Mouse (Mus musculus) midbrain, embryonic 16.5 days (tissue): ENCODE measurements at regions not wholly inside any gene's neighbourhood (a gene's known extent, or its start where the extent isn't known, plus 50 kb on each side); places are given as distances from the start of the nearest gene placed in this dataset.
A peak's percentile ranks its signal among the peaks of the same experiment; 100 is the strongest.

Experiments used
- ATAC-seq: fragments of 200-750 bp; cut with Nextera tagmentation; 2 replicates; pipeline ENCODE4 v1.8.0; 2017; ENCODE audit warnings: moderate TSS enrichment
- H3K27ac ChIP-seq: fragments of 300-500 bp; sonication (generic); 2 replicates; pipeline ENCODE4 v1.5.1; 2014; ENCODE audit warnings: mild to moderate bottlenecking, low read length, mixed read lengths
- H3K27me3 ChIP-seq: fragments of 300-500 bp; sonication (generic); 2 replicates; pipeline ENCODE4 v1.6.1; 2014; ENCODE audit warnings: low read depth, low read length, mixed read lengths; ENCODE audit not compliant: control insufficient read depth, insufficient read depth
- H3K36me3 ChIP-seq: fragments of 300-500 bp; sonication (generic); 2 replicates; pipeline ENCODE4 v1.6.1; 2014; ENCODE audit warnings: mild to moderate bottlenecking, low read length, moderate library complexity, mixed read lengths; ENCODE audit not compliant: control insufficient read depth, insufficient read depth
- H3K4me1 ChIP-seq: fragments of 300-500 bp; sonication (generic); 2 replicates; pipeline ENCODE4 v1.6.1; 2014; ENCODE audit warnings: mild to moderate bottlenecking, low read length, mixed read lengths; ENCODE audit not compliant: control insufficient read depth, insufficient read depth
- H3K4me2 ChIP-seq: fragments of 300-500 bp; sonication (generic); 2 replicates; pipeline ENCODE4 v1.6.1; 2014; ENCODE audit warnings: mild to moderate bottlenecking, low read length, mixed read lengths
- H3K4me3 ChIP-seq: fragments of 300-500 bp; sonication (generic); 2 replicates; pipeline ENCODE4 v1.5.1; 2014; ENCODE audit warnings: low read depth, mild to moderate bottlenecking, low read length, moderate library complexity, mixed read lengths
- H3K9ac ChIP-seq: fragments of 300-500 bp; sonication (generic); 2 replicates; pipeline ENCODE4 v1.6.1; 2014; ENCODE audit warnings: low read depth, low read length, mixed read lengths
- H3K9me3 ChIP-seq: fragments of 300-500 bp; sonication (generic); replicated peaks from 2 replicates; pipeline ENCODE4 v1.6.1; 2014; ENCODE audit warnings: mild to moderate bottlenecking, low read length, mixed read lengths; ENCODE audit not compliant: control insufficient read depth, poor library complexity, severe bottlenecking
- WGBS: fragments of 180-500 bp; shearing (Covaris S2); extraction: QIAGEN DNeasy Blood & Tissue Kit; methylation state at CpG from one replicate; pipeline ENCODE4 v1.1.7; 2014; 5-methylcytosine and 5-hydroxymethylcytosine counted together

DNA sequence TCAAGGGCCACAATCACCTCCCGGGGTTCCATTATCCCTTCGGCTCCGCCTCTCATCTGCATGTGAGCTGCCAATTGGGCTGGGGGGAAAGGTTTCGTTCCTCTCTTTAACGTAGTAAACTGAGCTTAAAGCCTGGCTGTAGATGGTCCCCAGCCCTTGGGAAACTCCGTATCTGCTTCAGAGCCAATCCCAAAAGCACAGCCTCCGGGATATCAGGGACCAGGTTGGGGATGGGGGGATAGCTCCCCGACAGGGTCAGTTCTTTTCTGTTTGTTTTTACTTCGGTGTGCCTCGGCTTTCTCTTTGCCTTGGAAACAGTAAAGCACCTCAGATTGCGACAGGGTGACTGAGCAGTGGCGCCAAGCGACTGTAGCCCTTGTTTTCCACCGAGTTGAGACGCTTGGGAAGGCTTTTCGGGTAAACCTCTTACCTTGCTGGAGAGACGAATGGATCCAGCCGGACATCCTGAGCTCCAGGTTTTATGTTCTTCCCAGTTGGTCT is 64.5 kb downstream of the Tfap2c start:
- Histone ChIP-seq H3K4me2 (peak overlapping the region; percentile 55), H3K36me3 (no peaks in the 10 kb centered on the region), H3K9me3 (no peaks in the 10 kb centered on the region), H3K27me3 (peaks cover 9% of the 10 kb centered on the region), H3K4me1 (no peaks in the 10 kb centered on the region), H3K4me3 (peak overlapping the region; percentile 29), H3K27ac (no peak overlapping the region), H3K9ac (0 out of 2 replicates have a peak overlapping the region, but pooled peaks have one; percentile 33)
- no peak for ATAC-seq
- WGBS: under 1% methylated on average over 18 of the region's 18 CpGs

GRCm38 (mm10) chr2:172615148-172615547 is 65.8 kb downstream of the Tfap2c start:
- Histone ChIP-seq H3K4me3 (no peak overlapping the region), H3K27me3 (peaks cover 9% of the 10 kb centered on the region), H3K4me2 (no peak overlapping the region), H3K4me1 (no peaks in the 10 kb centered on the region), H3K36me3 (no peaks in the 10 kb centered on the region), H3K9ac (no peak overlapping the region), H3K9me3 (no peaks in the 10 kb centered on the region), H3K27ac (no peak overlapping the region)
- ATAC-seq: no peak
- WGBS: 50% methylated on average over 2 of the region's 2 CpGs

DNA sequence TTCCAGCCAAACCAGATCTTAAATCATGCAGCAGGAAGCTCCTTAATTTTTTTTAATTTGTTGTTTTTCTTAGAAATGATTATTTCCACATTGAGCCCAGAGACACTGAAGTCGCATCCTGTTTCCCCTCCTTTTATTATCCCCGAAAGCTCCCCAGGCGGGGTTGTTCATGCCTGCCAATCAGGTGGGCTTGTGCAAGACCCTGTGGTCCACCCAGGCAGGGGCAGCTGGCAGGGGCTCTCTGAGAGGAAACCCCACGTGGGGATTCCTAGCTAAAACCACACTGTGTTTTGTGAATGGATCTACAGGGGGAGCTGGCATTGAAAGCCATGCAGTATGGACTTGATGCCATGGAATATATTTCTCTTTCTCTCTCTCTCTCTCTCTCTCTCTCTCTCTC is 66.2 kb downstream of the Tfap2c start:
- Histone ChIP-seq H3K9ac (no peak overlapping the region), H3K9me3 (no peaks in the 10 kb centered on the region), H3K4me1 (no peaks in the 10 kb centered on the region), H3K36me3 (no peaks in the 10 kb centered on the region), H3K4me3 (no peak overlapping the region), H3K27ac (no peak overlapping the region), H3K4me2 (no peak overlapping the region), H3K27me3 (peaks cover 9% of the 10 kb centered on the region)
- no peak for ATAC-seq
- 20% methylated on average over 4 of the region's 4 CpGs for WGBS

GRCm38 (mm10) chr2:172619168-172619567 is 69.8 kb downstream of the Tfap2c start:
- Histone ChIP-seq H3K27ac (no peak overlapping the region), H3K27me3 (no peaks in the 10 kb centered on the region), H3K4me2 (no peak overlapping the region), H3K9ac (no peak overlapping the region), H3K4me1 (peaks cover 7% of the 10 kb centered on the region), H3K4me3 (no peak overlapping the region), H3K36me3 (no peaks in the 10 kb centered on the region), H3K9me3 (no peaks in the 10 kb centered on the region)
- WGBS: 82% methylated on average over 7 of the region's 7 CpGs
- no peak for ATAC-seq

- H3K36me3 ChIP-seq: no peaks in the 10 kb centered on the region
- H3K27me3 ChIP-seq: no peaks in the 10 kb centered on the region
- no peak for ATAC-seq
- no peaks in the 10 kb centered on the region for H3K9me3 ChIP-seq
- H3K9ac ChIP-seq: no peak overlapping the region
- no peak overlapping the region for H3K4me3 ChIP-seq
- peaks cover 7% of the 10 kb centered on the region for H3K4me1 ChIP-seq
- no peak overlapping the region for H3K4me2 ChIP-seq
- WGBS: 66% methylated on average over 5 of the region's 5 CpGs
- no peak overlapping the region for H3K27ac ChIP-seq
These were observed 70.6 kb downstream of the Tfap2c start for GRCm38 (mm10) chr2:172620001-172620400.

DNA sequence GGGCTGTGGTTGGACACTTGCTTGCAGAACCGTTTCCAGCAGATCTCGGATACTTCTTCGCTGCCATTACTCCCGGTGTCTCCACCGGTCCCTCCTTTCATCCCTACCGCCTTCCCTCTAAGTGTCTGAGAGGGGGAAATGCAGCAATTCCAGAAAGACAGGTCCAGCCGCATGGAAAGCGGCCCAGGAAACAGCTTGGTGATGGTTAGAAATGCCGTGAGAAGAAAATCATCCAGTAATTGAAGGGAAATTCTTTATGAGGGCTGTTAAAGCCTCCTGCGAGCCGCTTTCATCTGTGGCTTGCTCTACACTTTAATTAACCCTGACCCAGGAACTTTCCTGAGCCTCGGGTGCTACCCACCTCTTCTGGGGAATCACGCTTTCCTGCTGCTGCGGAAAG is 74.3 kb downstream of the Tfap2c start:
- Histone ChIP-seq H3K36me3 (no peaks in the 10 kb centered on the region), H3K27me3 (no peaks in the 10 kb centered on the region), H3K4me3 (no peak overlapping the region), H3K27ac (no peak overlapping the region), H3K4me2 (peak overlapping the region; percentile 25), H3K4me1 (peaks cover 7% of the 10 kb centered on the region), H3K9me3 (no peaks in the 10 kb centered on the region), H3K9ac (no peak overlapping the region)
- WGBS: 11% methylated on average over 14 of the region's 14 CpGs
- no peak for ATAC-seq

DNA sequence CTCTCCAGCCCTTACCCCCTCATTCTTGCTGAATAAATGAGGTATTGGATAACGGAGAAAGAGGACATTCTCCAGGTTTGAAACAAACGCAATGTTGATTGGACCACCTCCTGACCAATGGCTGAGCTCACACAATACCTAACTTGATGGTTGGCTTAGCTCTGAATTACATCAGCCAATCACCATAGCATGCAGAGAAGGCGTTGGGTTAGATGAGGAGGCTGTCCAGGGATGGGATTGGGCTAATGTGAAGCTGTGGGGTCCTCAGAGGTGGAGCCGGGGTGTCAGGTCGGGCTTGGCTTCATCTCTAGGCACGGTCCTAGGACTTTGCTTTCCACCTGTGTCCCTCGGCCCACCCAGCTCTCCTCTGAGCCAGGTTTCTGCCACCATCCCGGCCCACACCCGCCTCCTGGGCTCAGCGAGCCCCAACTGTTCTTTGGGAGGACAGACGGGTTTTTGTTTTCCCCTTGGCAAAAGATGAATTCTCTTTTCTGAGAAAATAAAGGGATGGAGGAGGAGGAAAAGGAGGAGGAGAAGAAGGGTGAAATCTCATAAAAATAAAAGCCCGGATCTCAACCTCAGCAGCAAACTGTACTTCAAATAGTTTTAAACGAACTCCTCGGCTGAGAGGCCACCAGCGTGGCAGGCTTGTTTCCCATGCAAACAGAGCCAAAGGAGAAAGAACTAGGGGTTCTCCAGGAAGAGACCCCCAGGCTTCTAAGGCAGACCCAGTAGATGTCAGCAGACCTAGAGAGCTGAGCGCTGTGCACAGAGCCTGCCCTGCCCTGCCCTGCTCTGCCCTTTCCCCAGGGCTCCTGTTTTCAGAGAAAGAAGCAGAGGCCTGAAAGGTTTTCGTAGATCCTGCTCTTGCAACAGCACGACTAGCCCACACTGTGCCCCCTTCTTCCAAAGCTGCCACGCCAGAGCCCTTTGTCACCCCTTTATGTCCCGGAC is 78.2 kb downstream of the Tfap2c start:
- H3K27me3 ChIP-seq: no peaks in the 10 kb centered on the region; the same call in 1 of the 2 replicates
- no peak overlapping the region for H3K4me2 ChIP-seq
- ATAC-seq: no peak
- no peaks in the 10 kb centered on the region for H3K36me3 ChIP-seq
- no peaks in the 10 kb centered on the region for H3K9me3 ChIP-seq
- peaks cover 7% of the 10 kb centered on the region for H3K4me1 ChIP-seq
- no peak overlapping the region for H3K9ac ChIP-seq
- WGBS: 66% methylated on average over 20 of the region's 20 CpGs
- no peak overlapping the region for H3K4me3 ChIP-seq
- no peak overlapping the region for H3K27ac ChIP-seq

GRCm38 (mm10) chr2:172630333-172630732 is 80.9 kb downstream of the Tfap2c start:
- Histone ChIP-seq H3K27me3 (no peaks in the 10 kb centered on the region; the same call in 1 of the 2 replicates), H3K4me1 (no peaks in the 10 kb centered on the region), H3K9ac (no peak overlapping the region), H3K27ac (no peak overlapping the region), H3K36me3 (no peaks in the 10 kb centered on the region), H3K9me3 (no peaks in the 10 kb centered on the region), H3K4me2 (no peak overlapping the region), H3K4me3 (no peak overlapping the region)
- ATAC-seq: no peak
- 68% methylated on average over 3 of the region's 3 CpGs for WGBS

- no peaks in the 10 kb centered on the region for H3K27me3 ChIP-seq
- H3K4me3 ChIP-seq: no peak overlapping the region
- no peaks in the 10 kb centered on the region for H3K36me3 ChIP-seq
- ATAC-seq: no peak
- H3K9ac ChIP-seq: no peak overlapping the region
- 51% methylated on average over 11 of the region's 11 CpGs for WGBS
- no peaks in the 10 kb centered on the region for H3K9me3 ChIP-seq
- H3K4me1 ChIP-seq: no peaks in the 10 kb centered on the region
- no peak overlapping the region for H3K27ac ChIP-seq
- H3K4me2 ChIP-seq: no peak overlapping the region
These were observed 93.2 kb downstream of the Tfap2c start for GRCm38 (mm10) chr2:172642616-172643015.
